ENCODE assay signal across 8 mouse cellular contexts in the genomic region with DNA sequence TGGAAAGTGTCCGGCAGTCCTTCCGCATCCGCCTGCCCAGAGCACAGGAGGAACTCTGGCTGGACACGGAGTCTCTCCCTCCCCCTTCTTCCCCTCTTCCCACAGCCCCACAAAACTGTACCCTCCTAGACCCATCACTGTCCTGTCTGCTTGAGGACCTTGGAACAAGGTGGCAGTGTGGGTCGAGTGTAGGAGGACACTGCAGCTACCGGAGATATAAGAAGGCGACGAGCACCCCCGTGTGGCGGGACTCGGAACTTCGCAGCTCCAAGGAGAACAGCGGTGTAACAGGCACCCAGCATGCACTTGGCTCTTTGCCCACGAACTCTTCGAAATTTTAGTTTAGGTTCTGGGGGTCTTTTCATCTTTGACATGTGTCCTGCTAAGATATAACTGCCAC. TPM values are rescaled to one million over a fixed set of nuclear protein-coding genes. Genes with fewer than 3 reads are reported as not detected.
A peak's percentile ranks its signal among the peaks of the same experiment; 100 is the strongest.
DNase-seq lines count a peak whose midpoint lies in the region; ATAC-seq and TF ChIP-seq lines count a peak whose summit lies in the region.

No protein-coding gene starts in this region.

- H3K9ac ChIP-seq in embryonic facial prominence, embryonic 15.5 days, result no peak overlapping the region
- H3K9ac ChIP-seq in kidney, embryonic 14.5 days (ENCODE audit: low read depth, low read length), result no peak overlapping the region; the same call in 1 of the 2 replicates

- H3K36me3 ChIP-seq in embryonic facial prominence, embryonic 15.5 days, result no peaks in the 10 kb centered on the region
- H3K36me3 ChIP-seq in heart, embryonic 10.5 days, result no peaks in the 10 kb centered on the region
- H3K36me3 ChIP-seq in kidney, embryonic 14.5 days (ENCODE audit: control insufficient read depth, insufficient read depth, low read length), result no peaks in the 10 kb centered on the region

- peak overlapping the region; percentile 22 for H3K4me3 ChIP-seq in bone marrow, adult 2 months (replicated peaks; ENCODE audit: control insufficient read depth, low read depth, low read length)
- peak overlapping the region; percentile 26 for H3K4me3 ChIP-seq in embryonic facial prominence, embryonic 15.5 days (replicated peaks)
- H3K4me3 ChIP-seq in heart, embryonic 10.5 days, result peak overlapping the region; percentile 35
- H3K4me3 ChIP-seq in kidney, embryonic 14.5 days (ENCODE audit: low read length), result peak overlapping the region; percentile 17; the same call in 1 of the 2 replicates

- H3K4me2 ChIP-seq in embryonic facial prominence, embryonic 15.5 days (replicated peaks), result peak overlapping the region; percentile 49
- H3K4me2 ChIP-seq in kidney, embryonic 14.5 days (replicated peaks; ENCODE audit: low read depth, low read length), result peak overlapping the region; percentile 37

- DNase-seq in 416B (ENCODE audit: low read depth), result peak; percentile 85
- DNase-seq in heart, embryonic 10.5 days (ENCODE audit: low spot score), result peak; percentile 93
- peak; percentile 91 for DNase-seq in liver
- peak; percentile 50 to 75 for DNase-seq in monocyte, adult 2 months (ENCODE audit: low read depth in 1 of 2, low spot score in 2 of 2)
- peak; percentile 70 to 86 for DNase-seq in spleen, postnatal 14 days (ENCODE audit: low spot score in 2 of 2)

- no peak overlapping the region for H3K27ac ChIP-seq in bone marrow, adult 2 months (ENCODE audit: control insufficient read depth, insufficient read depth, low read depth, low read length, poor library complexity)
- H3K27ac ChIP-seq in embryonic facial prominence, embryonic 15.5 days (replicated peaks), result no peak overlapping the region
- no peak overlapping the region; the same call in 1 of the 2 replicates for H3K27ac ChIP-seq in heart, embryonic 10.5 days
- H3K27ac ChIP-seq in kidney, embryonic 14.5 days (ENCODE audit: low read depth, low read length), result no peak overlapping the region

- 10% methylated on average over 15 of the region's 15 CpGs for WGBS in bone marrow, adult 2 months
- 13% methylated on average over 15 of the region's 15 CpGs for WGBS in embryonic facial prominence, embryonic 15.5 days
- 12% methylated on average over 15 of the region's 15 CpGs for WGBS in heart, embryonic 10.5 days
- WGBS in kidney, embryonic 14.5 days, result 10% methylated on average over 15 of the region's 15 CpGs

- peak; percentile 74 for ATAC-seq in embryonic facial prominence, embryonic 15.5 days (ENCODE audit: insufficient number of reproducible peaks, low FRiP score, low TSS enrichment, low read depth)
- ATAC-seq in kidney, embryonic 14.5 days (ENCODE audit: low FRiP score, low TSS enrichment), result peak; percentile 89

- H3K9me3 ChIP-seq in embryonic facial prominence, embryonic 15.5 days (replicated peaks), result no peaks in the 10 kb centered on the region
- no peaks in the 10 kb centered on the region for H3K9me3 ChIP-seq in heart, embryonic 10.5 days
- H3K9me3 ChIP-seq in kidney, embryonic 14.5 days (ENCODE audit: control insufficient read depth, low read length), result no peaks in the 10 kb centered on the region

- no peaks in the 10 kb centered on the region for H3K4me1 ChIP-seq in bone marrow, adult 2 months (ENCODE audit: control insufficient read depth, insufficient read depth, low read length)
- no peaks in the 10 kb centered on the region for H3K4me1 ChIP-seq in embryonic facial prominence, embryonic 15.5 days
- peaks cover 8% of the 10 kb centered on the region for H3K4me1 ChIP-seq in heart, embryonic 10.5 days
- H3K4me1 ChIP-seq in kidney, embryonic 14.5 days (ENCODE audit: control insufficient read depth, insufficient read depth, low read length), result 0 out of 2 replicates have a peak, but pooled peaks cover 5% of the 10 kb centered on the region

- peak; percentile 3; the same call in 1 of the 2 replicates for TF ChIP-seq POLR2A in bone marrow, adult 2 months (IDR thresholded peaks at IDR 0.05; ENCODE audit: borderline replicate concordance, control insufficient read depth, low read depth, low read length)

- TF ChIP-seq CTCF in bone marrow, adult 2 months (IDR thresholded peaks at IDR 0.05; ENCODE audit: control insufficient read depth, insufficient read depth, low read length), result peak; percentile 83

- H3K27me3 ChIP-seq in embryonic facial prominence, embryonic 15.5 days, result no peaks in the 10 kb centered on the region
- H3K27me3 ChIP-seq in heart, embryonic 10.5 days (ENCODE audit: insufficient read depth, poor library complexity, severe bottlenecking), result peaks cover 14% of the 10 kb centered on the region; the same call in 1 of the 2 replicates
- H3K27me3 ChIP-seq in kidney, embryonic 14.5 days (ENCODE audit: control insufficient read depth, insufficient read depth, low read length), result no peaks in the 10 kb centered on the region; the same call in 1 of the 2 replicates

RNA-seq across cellular contexts. Expression of gene Sh3pxd2b, which starts 23.0 kb away (rescaled TPM):
- 1.6 and 1.7 TPM in 2 replicates for polyA plus RNA-seq in bone marrow, adult 2 months (2011; ENCODE audit: insufficient read depth, insufficient read length, low replicate concordance, missing spikeins)
- polyA plus RNA-seq in embryonic facial prominence, embryonic 15.5 days (2015; fragmentation: Nextera tagmentation; extraction: Ambion mirVana), result 32.3 and 33.9 TPM in 2 replicates
- 14.9 and 16.8 TPM in 2 replicates for polyA plus RNA-seq in heart, embryonic 10.5 days (2016; fragmentation: Nextera tagmentation; extraction: Ambion mirVana)
- 19.1 and 25.2 TPM in 2 replicates for polyA plus RNA-seq in kidney, embryonic 14.5 days (2014; fragmentation: Nextera tagmentation; extraction: Ambion mirVana)

RNA-seq across cellular contexts. Expression of gene Hbq1a, which starts 24.7 kb away (rescaled TPM):
- polyA plus RNA-seq in bone marrow, adult 2 months (2011; ENCODE audit: insufficient read depth, insufficient read length, low replicate concordance, missing spikeins), result 9.2 and 12.0 TPM in 2 replicates
- polyA plus RNA-seq in embryonic facial prominence, embryonic 15.5 days (2015; fragmentation: Nextera tagmentation; extraction: Ambion mirVana), result 0.67 and 0.84 TPM in 2 replicates
- not detected in 2 replicates for polyA plus RNA-seq in heart, embryonic 10.5 days (2016; fragmentation: Nextera tagmentation; extraction: Ambion mirVana)
- polyA plus RNA-seq in kidney, embryonic 14.5 days (2014; fragmentation: Nextera tagmentation; extraction: Ambion mirVana), result 0.77 TPM in 1 of 2 replicates, not detected in the other

RNA-seq across cellular contexts. Expression of gene Hba-a2, which starts 28.3 kb away (rescaled TPM):
- polyA plus RNA-seq in bone marrow, adult 2 months (2011; ENCODE audit: insufficient read depth, insufficient read length, low replicate concordance, missing spikeins), result 164,365 and 299,309 TPM in 2 replicates
- 11,613 and 14,789 TPM in 2 replicates for polyA plus RNA-seq in embryonic facial prominence, embryonic 15.5 days (2015; fragmentation: Nextera tagmentation; extraction: Ambion mirVana)
- polyA plus RNA-seq in heart, embryonic 10.5 days (2016; fragmentation: Nextera tagmentation; extraction: Ambion mirVana), result 9,075 and 12,184 TPM in 2 replicates
- polyA plus RNA-seq in kidney, embryonic 14.5 days (2014; fragmentation: Nextera tagmentation; extraction: Ambion mirVana), result 5,998 and 6,905 TPM in 2 replicates

RNA-seq across cellular contexts. Expression of gene Hbq1b, which starts 37.8 kb away (rescaled TPM):
- polyA plus RNA-seq in bone marrow, adult 2 months (2011; ENCODE audit: insufficient read depth, insufficient read length, low replicate concordance, missing spikeins), result 44.2 and 73.9 TPM in 2 replicates
- 0.77 and 1.3 TPM in 2 replicates for polyA plus RNA-seq in embryonic facial prominence, embryonic 15.5 days (2015; fragmentation: Nextera tagmentation; extraction: Ambion mirVana)
- 13.9 and 16.8 TPM in 2 replicates for polyA plus RNA-seq in heart, embryonic 10.5 days (2016; fragmentation: Nextera tagmentation; extraction: Ambion mirVana)
- polyA plus RNA-seq in kidney, embryonic 14.5 days (2014; fragmentation: Nextera tagmentation; extraction: Ambion mirVana), result 0.69 and 1.6 TPM in 2 replicates

RNA-seq across cellular contexts. Expression of gene Hba-a1, which starts 41.3 kb away (rescaled TPM):
- polyA plus RNA-seq in bone marrow, adult 2 months (2011; ENCODE audit: insufficient read depth, insufficient read length, low replicate concordance, missing spikeins), result 17,767 and 55,751 TPM in 2 replicates
- 4,298 and 5,653 TPM in 2 replicates for polyA plus RNA-seq in embryonic facial prominence, embryonic 15.5 days (2015; fragmentation: Nextera tagmentation; extraction: Ambion mirVana)
- polyA plus RNA-seq in heart, embryonic 10.5 days (2016; fragmentation: Nextera tagmentation; extraction: Ambion mirVana), result 4,954 and 6,566 TPM in 2 replicates
- 2,390 and 2,705 TPM in 2 replicates for polyA plus RNA-seq in kidney, embryonic 14.5 days (2014; fragmentation: Nextera tagmentation; extraction: Ambion mirVana)

Comparison
In these comparisons a context has a peak if more than half of its experiments do, and no peak if none do; other contexts are left out.
1. RNA of gene Hba-a2, which starts 28.3 kb away (polyA plus RNA-seq): 164,365 to 299,309 TPM in bone marrow, adult 2 months; 11,613 to 14,789 TPM in embryonic facial prominence, embryonic 15.5 days, 9,075 to 12,184 TPM in heart, embryonic 10.5 days and 5,998 to 6,905 TPM in kidney, embryonic 14.5 days; every median in the first group is over 10 times any median in the second.
2. Peak in every context shown above with its lines, with median percentiles within 50 percentile points of each other: DNase-seq and H3K4me3 ChIP-seq.